Mouse (Mus musculus) CH12F3 (cell line): ENCODE results near the gene Ugt1a8.
"Not testable (repeated sequence)": the region's sequence is repeated elsewhere in the genome, so short reads cannot be mapped to it uniquely, and the experiment has no call there.

Experiments
- in situ Hi-C: fragments of 300-500 bp; cut with MboI; formaldehyde crosslinking; loops from 2 replicates; pipeline ENCODE4 v1.14.3; 2020; ENCODE audit warnings: low sequenced_read_pairs

Gene Ugt1a8

GRCm38 (mm10) chr1:88172190-88172589, 84.6 kb downstream of the Ugt1a8 start:
- in situ Hi-C loops = not testable (repeated sequence)

GRCm38 (mm10) chr1:88179657-88180056, 92.0 kb downstream of the Ugt1a8 start:
- in situ Hi-C loops = no loop called here

GRCm38 (mm10) chr1:88186325-88186935, 98.8 kb downstream of the Ugt1a8 start:
- in situ Hi-C loops = no loop called here

GRCm38 (mm10) chr1:88192136-88192535, 104.5 kb downstream of the Ugt1a8 start:
- in situ Hi-C loops = no loop called here

- in situ Hi-C loops = no loop called here
Measured at GRCm38 (mm10) chr1:88195687-88196086, 108.1 kb downstream of the Ugt1a8 start.

- in situ Hi-C loops = no loop called here
Measured at GRCm38 (mm10) chr1:88197443-88197842, 109.8 kb downstream of the Ugt1a8 start.

GRCm38 (mm10) chr1:88199996-88200395, 112.4 kb downstream of the Ugt1a8 start:
- in situ Hi-C loops = no loop called here

- in situ Hi-C loops = no loop called here
Measured at GRCm38 (mm10) chr1:88200456-88200855, 112.8 kb downstream of the Ugt1a8 start, which contains the start of gene Ugt1a2. TSS of gene Ugt1a2 (plus strand) at chr1:88200601.

GRCm38 (mm10) chr1:88205294-88205922, 117.8 kb downstream of the Ugt1a8 start, which contains the start of gene Dnajb3:
TSS of gene Dnajb3 (minus strand) at chr1:88205782.
- in situ Hi-C loops = no loop called here

GRCm38 (mm10) chr1:88206843-88207479, 119.3 kb downstream of the Ugt1a8 start:
- in situ Hi-C loops = no loop called here

GRCm38 (mm10) chr1:88211812-88212211, 124.2 kb downstream of the Ugt1a8 start, which contains the start of gene Ugt1a1:
TSS of gene Ugt1a1 (plus strand) at chr1:88211959.
- in situ Hi-C loops = no loop called here

GRCm38 (mm10) chr1:88212341-88213045, 124.9 kb downstream of the Ugt1a8 start:
- in situ Hi-C loops = no loop called here

- in situ Hi-C loops = no loop called here
Measured at GRCm38 (mm10) chr1:88213061-88213460, 125.4 kb downstream of the Ugt1a8 start.

GRCm38 (mm10) chr1:88213766-88214461, 126.3 kb downstream of the Ugt1a8 start:
- in situ Hi-C loops = no loop called here

- in situ Hi-C loops = no loop called here
Measured at GRCm38 (mm10) chr1:88214462-88214952, 126.9 kb downstream of the Ugt1a8 start.

- in situ Hi-C loops = no loop called here
Measured at GRCm38 (mm10) chr1:88215466-88216380, 128.1 kb downstream of the Ugt1a8 start.

GRCm38 (mm10) chr1:88216551-88216950, 128.9 kb downstream of the Ugt1a8 start:
- in situ Hi-C loops = no loop called here

- in situ Hi-C loops = no loop called here
Measured at GRCm38 (mm10) chr1:88217144-88217543, 129.5 kb downstream of the Ugt1a8 start.

- in situ Hi-C loops = no loop called here
Measured at GRCm38 (mm10) chr1:88217576-88217975, 130.0 kb downstream of the Ugt1a8 start.
